Mouse (Mus musculus) right cerebral cortex, postnatal 36 days (tissue): Measurements from ENCODE around the gene Gm28372.
A peak's percentile ranks its signal among the peaks of the same experiment; 100 is the strongest.

Experiments
- DNase-seq, 2 experiments: peaks; one replicate each; pipeline ENCODE4 v3.0.0; 2022; ENCODE audit warnings: low spot score in 2 of 2, mixed read lengths in 1 of 2

Gene Gm28372

DNA sequence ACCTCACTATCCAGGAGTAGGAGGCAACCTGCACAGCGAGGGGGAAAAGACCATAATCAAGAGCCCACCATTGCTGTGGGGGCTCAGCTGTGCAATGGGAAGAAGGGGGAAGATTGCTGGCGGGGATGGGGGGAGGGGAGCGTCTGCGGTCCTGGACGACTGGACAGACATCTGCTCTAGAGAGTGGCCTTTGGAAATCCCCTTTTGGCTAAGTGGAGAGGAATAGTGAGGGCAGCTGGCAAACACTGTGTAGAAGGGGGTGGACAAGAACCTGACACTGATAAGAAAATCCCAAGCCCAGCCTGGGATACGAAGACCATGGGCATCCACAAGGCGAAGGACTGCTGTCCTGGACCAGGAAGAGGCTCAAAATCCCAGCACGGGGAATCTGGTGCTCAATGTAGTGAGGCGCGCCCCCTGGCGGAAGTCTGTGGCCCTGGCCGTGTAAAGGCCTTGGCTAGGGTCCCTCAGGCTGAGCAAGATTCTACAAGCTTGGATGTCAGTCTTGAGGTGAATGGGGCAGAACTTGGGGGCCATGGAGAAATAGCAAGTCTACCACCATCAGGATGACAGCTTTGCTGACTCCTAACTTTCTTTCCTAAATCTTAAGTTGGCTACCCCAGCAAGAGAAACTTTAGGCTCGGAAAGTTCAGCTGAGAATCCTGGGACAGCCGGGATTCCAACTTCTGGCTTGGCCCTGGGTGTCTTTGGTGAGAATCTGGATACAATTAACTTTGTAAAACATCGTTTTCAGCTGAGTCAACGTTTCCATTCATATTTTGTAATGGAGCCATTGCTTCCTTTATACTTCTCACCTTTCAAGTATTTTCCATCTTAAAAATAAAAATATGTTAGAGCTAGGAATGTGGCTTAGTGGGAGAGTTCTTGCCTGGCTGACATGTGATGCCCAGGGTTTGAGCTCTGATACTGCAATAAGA lies 6.8 kb downstream of the Gm28372 start:
- DNase-seq: peak; percentile 55 to 72

DNA sequence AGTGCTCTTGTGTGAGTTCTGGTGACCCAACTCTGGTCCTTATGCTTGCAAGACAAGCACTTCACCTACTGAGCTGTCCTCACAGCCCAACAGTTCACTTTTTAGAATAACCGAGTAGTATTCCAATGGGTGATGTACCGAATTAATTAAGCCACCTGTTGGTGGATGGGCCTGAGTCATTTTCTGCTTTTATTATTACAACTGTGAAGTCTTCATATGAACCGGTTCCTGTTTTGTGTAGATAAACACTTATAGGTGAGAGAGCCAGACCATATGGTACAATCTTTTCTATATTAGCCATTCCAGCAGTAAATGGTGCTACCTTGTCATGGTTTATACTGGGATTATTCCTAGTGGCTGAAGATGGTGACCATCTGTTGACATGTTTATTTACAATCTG lies 7.7 kb downstream of the Gm28372 start:
- DNase-seq: no peak

DNA sequence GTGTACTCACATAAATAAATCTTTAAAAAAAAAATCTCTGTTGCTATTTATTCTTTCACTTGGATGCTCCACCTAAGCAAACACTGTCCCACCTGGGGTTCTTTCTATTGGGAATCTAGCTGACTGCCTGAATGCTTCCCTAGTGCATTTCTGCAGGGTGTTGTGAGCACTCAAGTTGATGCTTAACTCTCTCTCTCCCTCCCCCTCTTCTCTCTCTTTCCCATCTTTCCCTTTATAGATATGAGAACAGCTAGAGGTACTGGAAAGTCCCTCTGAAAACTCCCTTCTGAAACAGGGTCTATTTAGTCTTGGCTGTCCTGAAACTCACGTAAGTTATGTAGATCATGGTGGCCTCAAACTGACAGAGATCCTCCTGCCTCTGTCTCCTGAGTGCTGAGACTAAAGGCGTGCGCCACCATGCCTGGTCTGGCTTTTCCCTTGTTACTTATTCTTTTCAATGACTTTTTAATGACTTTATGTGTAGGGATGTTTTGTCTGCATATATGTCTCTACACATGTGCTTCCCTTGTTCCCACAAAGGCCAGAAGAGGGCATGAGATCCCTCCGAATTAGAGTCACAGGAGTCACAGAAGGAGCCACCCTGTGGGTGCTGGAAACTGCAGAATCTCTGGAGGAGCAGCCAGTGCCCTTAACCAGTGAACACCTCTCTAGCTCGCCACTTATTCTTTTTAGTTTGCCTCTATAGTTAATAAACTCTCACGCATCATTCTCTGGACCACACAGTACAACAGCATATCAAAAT lies 9.2 kb downstream of the Gm28372 start:
- no peak for DNase-seq

DNA sequence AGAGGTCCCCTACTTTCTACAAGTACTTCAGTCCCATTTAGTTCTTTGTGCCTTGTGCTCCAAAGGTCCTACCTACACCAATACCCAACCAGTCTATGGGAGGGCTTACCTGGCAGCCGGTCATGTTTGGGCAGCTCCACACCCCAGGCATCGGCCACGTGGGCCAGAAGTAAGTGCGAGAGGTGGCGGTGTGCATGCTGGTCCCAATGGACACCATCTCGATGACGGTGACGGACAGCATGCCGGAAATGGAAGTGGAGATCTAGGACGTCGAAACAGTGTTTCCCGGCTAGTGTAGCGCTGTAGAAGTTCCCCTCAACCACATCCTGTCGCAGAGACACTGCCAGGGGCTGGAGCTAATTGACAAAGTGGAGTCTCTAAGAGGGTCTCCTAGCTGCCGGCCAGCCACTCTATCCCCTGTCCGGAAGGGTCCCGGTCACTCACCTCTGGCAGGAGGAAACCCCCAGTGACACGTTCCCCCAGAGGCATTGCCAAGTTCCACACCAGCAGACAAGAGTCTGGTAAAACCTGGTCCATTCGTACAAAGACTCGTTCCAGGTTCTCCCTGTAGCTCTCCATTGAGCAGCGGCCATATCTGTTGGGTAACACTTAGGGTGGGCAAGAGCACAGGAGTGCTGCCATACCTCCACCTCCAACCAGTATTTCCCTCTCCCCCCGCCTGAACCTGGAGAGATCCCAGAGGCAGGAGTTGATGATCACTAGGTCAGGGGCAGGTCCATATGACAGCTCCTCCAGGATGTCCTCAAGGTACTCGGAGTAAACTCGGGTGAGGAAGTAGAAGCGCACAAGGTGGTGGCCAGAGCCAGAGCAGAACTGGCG lies 17.0 kb downstream of the Gm28372 start:
- no peak for DNase-seq

DNA sequence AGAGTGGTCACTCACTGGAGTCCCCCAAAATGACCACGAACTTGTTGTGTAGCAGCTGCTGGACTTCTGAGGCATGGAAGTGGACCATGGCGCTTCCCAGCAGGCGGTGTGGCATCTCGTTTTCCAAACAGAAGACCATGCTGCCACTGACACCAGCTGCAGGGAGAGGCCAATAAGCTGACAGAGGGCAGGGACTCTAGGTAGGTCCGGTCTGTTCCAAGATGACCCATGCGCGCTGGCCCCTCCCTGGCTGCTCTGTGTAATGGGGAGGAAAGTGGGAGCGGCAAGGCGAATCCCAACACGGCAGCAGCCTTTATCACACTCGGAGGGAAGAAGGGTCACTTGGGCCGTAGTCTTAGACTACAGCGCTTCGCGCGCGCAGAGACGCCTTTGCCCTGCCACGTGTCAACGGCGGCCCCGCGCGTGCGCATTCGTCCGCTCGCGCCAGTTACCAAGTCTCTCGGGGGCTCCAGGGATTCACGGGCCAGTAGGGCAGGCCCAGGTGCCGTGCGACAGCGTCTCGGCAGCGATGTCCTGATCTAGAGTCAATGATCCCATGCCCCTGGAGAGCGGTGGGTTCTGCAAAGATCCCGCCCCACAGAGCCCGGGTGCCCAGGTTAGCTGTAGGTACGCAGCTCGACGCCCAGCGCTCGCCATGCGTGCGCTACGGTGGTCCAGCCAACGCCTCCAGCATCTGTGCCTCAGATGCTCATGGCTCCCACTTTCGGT lies 18.5 kb downstream of the Gm28372 start:
- DNase-seq: peak in 1 of 2 experiments; percentile 77

DNA sequence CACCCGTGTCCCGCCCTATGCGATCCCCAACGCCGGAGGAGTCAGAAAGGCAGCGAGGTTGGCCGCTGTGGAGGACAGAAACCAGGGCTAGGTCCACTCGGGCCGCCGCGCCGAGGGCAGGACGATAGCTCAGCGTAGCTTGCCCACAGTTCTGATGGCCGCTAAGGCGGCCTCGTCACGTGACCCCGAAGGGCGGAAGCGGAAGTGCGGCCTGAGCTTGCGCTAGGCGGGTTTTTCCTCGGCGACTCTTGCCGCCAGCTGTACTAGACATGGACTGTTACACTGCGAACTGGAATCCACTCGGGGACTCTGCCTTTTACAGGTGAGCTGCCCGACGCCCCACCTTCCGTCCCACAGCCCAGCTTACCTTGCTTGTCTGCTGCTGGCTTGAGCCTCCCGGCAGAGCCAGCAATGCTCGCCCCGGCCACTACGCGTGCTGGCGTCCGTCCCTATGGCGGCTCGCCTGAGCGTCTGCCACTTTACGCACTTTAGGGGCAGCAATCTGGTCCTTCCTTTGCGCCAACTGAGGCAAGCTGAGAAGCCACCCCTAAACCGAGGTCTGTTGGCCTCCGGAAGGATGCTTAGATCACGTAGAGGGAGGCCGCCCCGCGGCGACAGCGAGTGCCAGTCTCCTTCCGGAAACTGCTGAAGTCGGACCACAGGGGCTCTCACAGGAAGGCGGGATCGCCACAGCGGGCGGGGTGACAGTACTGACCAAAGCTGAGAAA lies 19.3 kb downstream of the Gm28372 start, which contains the start of the genes Vps16 and Pced1a:
TSS of gene Vps16 (plus strand) at position 214 of the 728 bp plus-strand sequence.
TSS of gene Pced1a (minus strand) at position 576 of the 728 bp plus-strand sequence.
- peak; percentile 87 to 90 for DNase-seq

DNA sequence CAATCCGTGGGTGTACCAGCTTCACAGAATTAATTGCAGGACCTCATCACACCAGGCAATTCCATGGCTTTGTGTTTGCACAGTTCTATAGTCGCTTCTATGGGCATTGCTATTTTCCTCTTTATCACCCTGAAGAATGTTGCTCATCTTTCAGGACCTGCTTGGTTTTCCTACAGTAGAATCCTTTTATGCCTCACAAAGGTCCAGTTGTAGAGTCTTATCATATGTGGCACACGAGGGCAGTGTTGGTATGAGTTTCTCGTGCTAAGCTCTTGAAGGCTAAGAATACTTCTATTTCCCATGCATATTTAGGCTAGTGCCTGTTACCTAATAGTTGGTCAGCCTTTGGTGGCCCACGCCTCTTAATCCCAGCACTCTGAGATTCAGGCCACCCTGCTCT lies 20.1 kb downstream of the Gm28372 start:
- DNase-seq: no peak

DNA sequence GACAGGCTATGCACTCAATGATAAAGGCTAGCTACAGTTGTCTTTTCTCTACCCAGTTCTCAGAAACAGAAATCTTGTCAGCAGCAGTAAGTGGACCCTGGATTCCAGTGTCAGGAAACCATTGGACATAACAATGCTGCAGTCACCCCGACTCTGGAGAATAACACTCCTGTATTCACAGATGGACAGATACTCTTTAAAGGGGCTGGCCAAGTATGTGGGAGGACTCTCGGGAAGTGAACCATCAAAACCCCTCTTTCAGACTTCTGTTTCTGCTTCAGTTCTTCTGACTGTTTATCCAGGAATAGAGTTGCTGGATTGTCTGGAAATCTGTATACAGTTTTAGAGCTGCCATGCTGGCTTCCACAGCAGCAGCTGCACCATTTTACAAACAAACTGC lies 24.8 kb downstream of the Gm28372 start:
- no peak for DNase-seq

DNA sequence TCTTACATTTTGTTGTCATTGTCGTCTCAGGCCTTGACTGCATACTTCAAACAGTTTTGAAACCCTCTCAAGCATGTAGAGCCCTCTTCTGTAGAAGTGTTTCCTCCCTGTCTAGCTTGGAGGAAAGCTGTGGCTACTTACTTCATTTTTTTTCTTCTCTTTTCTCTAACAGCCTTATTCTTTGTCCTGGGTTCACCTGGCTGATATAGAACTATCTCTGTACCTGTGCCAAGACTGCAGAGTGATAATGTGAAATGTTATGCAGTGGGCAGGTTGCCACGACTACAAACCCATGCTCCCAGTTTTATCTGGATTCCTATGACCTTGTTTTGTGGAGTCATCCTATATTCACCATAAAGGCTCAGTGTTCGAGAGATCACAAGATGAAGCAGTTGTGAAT lies 25.4 kb downstream of the Gm28372 start:
- DNase-seq: no peak

DNA sequence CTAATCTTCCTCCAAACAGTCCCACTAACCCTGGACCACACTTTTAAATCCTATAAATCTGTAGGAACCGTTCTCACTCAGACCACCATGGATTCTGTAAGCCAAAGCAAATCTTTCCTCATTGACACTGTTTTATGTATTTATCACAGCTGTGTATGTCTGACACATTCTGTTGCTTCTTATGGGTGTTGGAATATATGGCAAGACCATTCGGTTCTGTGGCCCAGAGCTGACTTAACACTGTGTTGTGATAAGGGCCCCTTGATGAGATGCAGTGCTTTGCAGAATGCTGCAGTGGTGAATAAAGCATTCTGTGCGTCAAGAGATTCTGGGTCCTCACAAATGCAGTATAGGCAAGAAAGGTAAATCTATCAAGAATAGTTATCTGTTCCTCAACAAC lies 27.1 kb downstream of the Gm28372 start:
- no peak for DNase-seq

DNA sequence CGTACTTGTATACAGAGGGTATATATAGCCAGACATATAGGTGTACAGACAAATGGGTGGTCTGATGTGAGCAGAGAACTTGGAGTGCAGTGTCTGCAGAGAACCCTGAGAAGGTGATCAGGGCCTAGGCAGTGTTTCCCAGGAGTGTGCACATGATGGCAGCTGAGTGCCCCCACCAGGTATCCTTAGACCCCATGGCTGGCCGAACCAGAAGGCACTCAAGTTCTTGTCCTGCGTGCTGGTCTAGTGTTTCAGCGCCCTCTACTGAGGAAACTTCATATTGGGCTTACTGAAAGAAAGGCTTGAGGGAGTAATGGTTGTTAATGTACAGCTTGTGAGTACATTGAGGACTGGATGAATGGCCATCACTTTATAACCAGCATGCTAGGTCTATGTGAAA lies 28.1 kb downstream of the Gm28372 start:
- no peak for DNase-seq

DNA sequence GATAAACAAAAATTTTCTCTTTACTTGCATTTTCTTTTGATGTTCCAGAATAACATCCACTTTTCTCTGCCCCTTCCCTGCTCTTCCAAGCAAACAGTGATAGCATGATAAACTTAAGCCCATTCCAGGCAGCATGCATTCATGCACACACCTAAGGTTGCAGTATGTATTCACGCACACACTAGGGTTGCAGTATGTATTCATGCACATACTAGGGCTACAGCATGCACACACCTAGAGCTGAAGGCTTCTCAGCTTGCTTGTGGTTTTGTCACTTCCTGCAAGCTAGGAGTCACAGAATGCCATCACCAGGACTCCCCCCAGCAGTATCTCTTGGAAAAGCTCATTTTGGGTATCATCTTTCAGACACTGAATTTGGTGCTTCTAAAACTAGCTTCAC lies 31.7 kb downstream of the Gm28372 start:
- DNase-seq: no peak

DNA sequence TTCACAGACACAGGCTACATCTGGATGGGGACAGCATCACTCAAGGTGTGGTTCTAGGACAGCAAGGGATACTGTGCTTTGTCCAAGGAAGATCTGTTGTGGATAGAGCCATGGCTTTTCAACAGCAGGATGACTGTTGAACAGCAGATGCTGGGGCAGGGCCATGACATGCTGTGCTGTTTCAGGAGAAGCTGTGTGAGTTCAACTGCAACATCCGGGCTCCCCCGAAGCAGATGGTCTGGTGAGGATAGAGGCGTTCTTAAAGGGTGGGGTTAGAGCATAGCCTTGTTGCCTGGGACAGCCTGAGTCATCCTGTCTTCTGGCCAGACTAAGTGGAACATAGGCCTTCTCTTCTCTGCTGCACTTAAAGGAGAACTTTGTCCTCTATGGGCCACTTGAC lies 33.8 kb downstream of the Gm28372 start:
- no peak for DNase-seq

DNA sequence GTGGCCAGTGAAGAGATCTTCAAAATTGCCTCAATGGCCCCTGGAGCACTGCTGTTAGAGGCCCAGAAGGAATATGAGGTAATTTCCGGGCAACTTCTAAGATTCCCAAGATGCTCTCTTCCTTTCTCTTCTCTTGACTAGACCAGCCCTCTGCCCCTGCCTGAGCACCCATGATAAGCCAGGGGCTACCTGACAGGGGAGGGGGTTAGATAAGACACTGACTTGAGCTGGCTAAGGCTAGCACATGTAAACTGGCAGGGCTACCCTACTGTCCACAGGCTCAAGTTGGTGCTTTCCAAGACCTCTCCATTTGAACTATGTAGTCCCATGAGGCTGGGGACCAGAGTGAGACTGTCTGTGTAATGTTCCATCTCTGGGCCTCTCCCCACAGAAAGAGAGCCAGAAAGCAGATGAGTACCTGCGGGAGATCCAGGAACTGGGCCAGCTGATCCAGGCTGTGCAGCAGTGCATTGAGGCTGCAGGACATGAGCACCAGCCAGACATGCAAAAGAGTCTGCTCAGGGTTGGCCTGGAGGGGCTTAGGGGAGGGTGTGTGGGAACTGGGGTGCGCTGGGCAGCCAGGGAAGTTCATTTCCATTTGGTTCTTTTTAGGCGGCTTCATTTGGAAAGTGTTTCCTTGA lies 34.9 kb downstream of the Gm28372 start:
- DNase-seq: no peak

DNA sequence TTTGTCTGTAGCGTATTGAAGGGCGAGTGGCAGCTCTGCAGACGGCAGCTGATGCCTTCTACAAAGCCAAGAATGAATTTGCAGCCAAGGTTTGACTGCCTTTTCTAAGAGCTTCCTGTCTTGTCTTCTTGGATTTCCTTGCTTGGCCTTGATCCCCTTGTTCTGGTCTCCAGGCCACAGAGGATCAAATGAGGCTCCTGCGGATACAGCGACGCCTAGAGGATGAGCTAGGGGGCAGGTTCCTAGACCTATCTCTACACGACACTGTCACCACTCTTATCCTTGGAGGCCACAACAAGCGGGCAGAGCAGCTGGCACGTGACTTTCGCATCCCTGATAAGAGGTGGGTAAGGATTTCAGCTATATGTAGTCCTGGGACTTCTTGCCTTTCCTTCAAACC lies 37.1 kb downstream of the Gm28372 start:
- no peak for DNase-seq

DNA sequence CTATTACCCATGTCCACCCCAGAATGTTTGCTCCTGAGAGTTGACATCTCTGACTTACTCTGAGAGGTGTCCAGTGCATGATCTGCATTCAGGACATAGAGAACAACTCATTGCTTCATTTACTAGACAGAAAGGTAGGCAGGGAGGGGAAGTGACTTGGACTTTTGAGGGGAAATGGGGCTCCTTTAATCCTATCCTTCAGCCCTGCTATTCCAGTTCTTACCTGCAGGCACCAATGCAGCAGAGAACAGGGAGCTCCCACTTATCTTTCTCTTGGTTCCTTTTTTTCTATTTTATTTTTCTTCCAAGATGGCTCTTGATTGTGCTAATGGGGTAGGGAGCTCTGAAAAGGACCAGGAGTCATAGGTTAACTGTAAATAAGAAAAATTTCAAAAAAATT lies 43.4 kb downstream of the Gm28372 start:
- DNase-seq: no peak

DNA sequence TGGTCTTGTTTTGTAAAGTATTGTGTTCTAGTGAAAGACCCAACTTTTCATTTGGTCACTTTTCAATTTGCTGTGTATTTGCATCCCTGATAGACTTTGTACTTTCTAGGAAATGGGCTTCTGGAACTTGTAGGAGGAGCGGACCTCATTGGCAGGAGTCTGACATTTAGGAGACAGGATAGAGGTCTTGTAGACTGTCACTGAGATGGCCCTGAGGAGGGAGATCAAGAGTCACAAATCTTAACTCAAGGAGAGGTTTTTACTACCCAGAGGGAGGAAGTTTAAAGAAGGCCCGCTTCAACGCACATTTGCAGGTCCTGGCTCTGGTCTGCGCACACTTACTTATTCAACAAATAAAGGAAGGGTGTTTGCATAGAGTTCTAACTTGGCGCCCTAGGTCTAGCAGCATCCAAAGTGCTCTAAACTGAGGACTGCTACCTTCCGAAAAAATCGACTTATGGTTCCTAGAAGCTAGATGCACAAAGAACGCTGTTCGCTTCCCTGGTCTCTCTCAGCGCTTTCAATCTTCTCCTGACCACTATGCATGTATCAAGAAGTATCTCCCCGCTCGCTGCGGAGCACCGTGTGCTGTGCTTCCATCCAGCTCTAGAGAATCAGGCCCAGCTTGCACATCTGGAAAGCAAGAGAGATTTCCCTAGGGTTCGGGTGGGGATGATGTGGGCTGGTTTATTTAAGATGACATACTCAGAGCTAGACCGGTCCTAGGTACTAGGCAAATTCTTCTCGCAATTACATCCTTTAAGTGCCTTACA lies 44.2 kb downstream of the Gm28372 start:
- DNase-seq: no peak

DNA sequence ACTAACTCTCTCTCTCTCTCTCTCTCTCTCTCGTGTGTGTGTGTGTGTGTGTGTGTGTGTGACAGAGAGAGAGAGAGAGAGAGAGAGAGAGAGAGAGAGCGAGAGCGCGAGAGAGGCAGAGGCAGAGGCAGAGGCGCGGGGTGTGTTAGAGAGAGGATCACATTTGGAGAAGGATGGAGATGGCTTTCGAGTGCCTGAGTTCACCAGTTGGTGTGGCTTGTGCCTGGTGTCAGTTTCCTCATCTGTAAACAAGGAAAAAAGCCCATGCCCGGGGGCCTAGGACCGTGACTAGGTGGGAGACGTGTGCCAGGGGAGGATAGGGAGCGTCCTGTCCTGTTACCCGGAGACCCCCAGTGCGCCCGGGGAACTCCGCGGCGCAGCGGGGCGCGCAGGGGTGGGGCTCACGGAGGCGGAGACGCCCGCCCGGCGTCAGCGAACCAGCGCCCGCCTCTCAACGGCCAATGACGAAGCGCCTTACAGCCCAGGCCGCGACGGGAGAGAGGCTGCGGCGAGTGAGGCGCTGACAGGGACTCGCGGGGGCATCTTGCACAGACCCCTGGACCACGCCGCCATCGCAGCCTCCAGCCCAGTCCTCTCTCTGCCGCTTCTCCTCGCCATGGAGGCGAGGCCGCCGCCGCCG lies 44.9 kb downstream of the Gm28372 start, which contains the start of gene Ptpra:
TSS of gene Ptpra (plus strand) at position 485 of the 640 bp plus-strand sequence.
- peak; percentile 84 to 85 for DNase-seq

DNA sequence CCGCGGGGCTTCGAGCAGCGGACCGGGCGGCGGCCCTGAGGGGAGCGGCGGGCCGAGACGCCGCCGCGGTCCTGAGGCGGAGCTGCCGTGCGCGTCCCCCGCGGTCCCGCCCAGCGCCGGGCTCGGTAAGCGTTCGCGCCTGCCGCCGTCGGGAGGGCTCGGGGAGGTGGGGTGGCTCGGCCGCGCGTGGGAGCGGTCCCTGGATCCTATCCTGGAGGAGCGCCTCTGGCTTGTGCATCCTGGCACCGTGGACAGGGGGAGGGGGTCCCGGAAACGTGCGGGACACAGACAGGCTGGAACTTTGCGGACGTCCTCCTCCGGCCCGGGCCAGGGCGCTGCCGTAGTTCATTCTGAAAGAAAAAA lies 45.4 kb downstream of the Gm28372 start:
- DNase-seq: peak; percentile 59 to 65
